Mouse (Mus musculus) hindbrain, embryonic 14.5 days (tissue): ENCODE data around the gene Mef2a. TPM values are rescaled to one million over a fixed set of nuclear protein-coding genes. Genes with fewer than 3 reads are reported as not detected.

ENCODE experiments used
- ATAC-seq: fragments of 200-750 bp; cut with Nextera tagmentation; 2 replicates; pipeline ENCODE4 v1.8.0; 2017; ENCODE audit warnings: moderate number of reproducible peaks, mild to moderate bottlenecking, moderate TSS enrichment, moderate library complexity; ENCODE audit not compliant: low FRiP score
- DNase-seq: peaks from one replicate; pipeline ENCODE4 v3.0.0-alpha.2; 2015; ENCODE audit warnings: low spot score
- H3K27ac ChIP-seq: fragments of 300-500 bp; sonication (generic); 2 replicates; pipeline ENCODE4 v1.5.1; 2014; ENCODE audit warnings: mild to moderate bottlenecking, moderate library complexity
- H3K27me3 ChIP-seq: fragments of 300-500 bp; sonication (generic); 2 replicates; pipeline ENCODE4 v1.6.1; 2014; ENCODE audit warnings: mild to moderate bottlenecking, low read length, mixed read lengths; ENCODE audit not compliant: control insufficient read depth, insufficient read depth
- H3K36me3 ChIP-seq: fragments of 300-500 bp; sonication (generic); replicated peaks from 2 replicates; pipeline ENCODE4 v1.6.1; 2014; ENCODE audit not compliant: control insufficient read depth, insufficient read depth
- H3K4me1 ChIP-seq: fragments of 300-500 bp; sonication (generic); replicated peaks from 2 replicates; pipeline ENCODE4 v1.6.1; 2014; ENCODE audit warnings: antibody characterized with exemption, low read length, mixed read lengths; ENCODE audit not compliant: control insufficient read depth, insufficient read depth
- H3K4me2 ChIP-seq: fragments of 300-500 bp; sonication (generic); replicated peaks from 2 replicates; pipeline ENCODE4 v1.6.1; 2014; ENCODE audit warnings: mild to moderate bottlenecking, moderate library complexity
- H3K4me3 ChIP-seq: fragments of 300-500 bp; sonication (generic); replicated peaks from 2 replicates; pipeline ENCODE4 v1.5.1; 2014; ENCODE audit warnings: mild to moderate bottlenecking, low read length
- H3K9ac ChIP-seq: fragments of 300-500 bp; sonication (generic); 2 replicates; pipeline ENCODE4 v1.6.1; 2014
- H3K9me3 ChIP-seq: fragments of 300-500 bp; sonication (generic); 2 replicates; pipeline ENCODE4 v1.6.1; 2016; ENCODE audit warnings: low read length; ENCODE audit not compliant: control insufficient read depth
- WGBS: fragments of 180-500 bp; shearing (Covaris S2); extraction: QIAGEN DNeasy Blood & Tissue Kit; methylation state at CpG from one replicate; pipeline ENCODE4 v1.1.7; 2014; 5-methylcytosine and 5-hydroxymethylcytosine counted together
- polyA plus RNA-seq: library from polyadenylated mRNA; unstranded; fragments of >200 nt; fragmentation: Nextera tagmentation; extraction: Ambion mirVana; gene quantifications from 2 replicates; pipeline ENCODE4 v1.2.1, GENCODE M21; 2014

Gene Mef2a
- 44.9 and 48.2 TPM in 2 replicates for polyA plus RNA-seq

DNA sequence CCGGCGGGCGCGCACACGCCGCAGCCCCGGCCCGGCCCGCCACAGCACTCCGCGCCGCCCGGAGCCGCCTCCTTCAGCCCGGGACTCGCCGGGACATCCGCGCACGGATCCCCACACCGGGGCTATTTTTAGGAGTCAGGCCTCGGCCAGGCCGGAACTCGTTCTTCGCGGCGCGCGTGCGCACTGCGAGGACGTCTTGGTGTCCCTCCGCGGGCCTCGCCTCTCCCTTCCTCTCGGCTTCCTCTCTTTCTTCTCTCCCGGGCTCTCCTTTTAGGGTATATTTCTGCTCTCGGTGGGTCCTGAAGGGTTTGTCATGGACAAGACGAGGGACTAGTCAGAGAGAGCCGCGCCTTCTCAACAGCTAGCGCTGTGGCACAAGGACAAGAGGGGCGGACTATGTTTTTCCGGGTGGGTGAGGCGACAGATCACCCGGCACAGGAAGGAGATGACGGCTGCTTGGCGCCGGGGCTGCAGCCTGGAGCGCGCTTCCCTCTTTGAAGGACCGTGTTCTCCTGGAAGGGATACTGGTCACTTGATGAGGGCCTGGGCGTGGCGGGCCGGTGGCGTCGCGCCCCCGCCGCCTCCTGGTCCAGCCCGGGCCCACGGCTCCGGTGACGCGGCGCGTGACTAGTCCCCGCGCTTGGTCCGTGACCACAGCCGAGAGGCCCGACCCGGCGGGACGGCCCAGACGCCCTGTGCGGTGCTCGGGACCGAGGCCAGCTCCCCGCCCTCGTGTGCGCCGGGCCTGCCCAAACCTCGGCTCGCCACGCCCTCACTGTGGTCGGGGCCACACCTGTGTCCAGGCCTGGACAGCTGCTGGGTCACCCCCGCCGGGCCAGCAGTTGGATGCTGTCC lies at the start of gene Mef2a:
Mef2a (minus strand) TSS at position 130 of the 855 bp plus-strand sequence.
- DNase-seq: peak; percentile 96
- under 1% methylated on average over 88 of the region's 89 CpGs for WGBS

DNA sequence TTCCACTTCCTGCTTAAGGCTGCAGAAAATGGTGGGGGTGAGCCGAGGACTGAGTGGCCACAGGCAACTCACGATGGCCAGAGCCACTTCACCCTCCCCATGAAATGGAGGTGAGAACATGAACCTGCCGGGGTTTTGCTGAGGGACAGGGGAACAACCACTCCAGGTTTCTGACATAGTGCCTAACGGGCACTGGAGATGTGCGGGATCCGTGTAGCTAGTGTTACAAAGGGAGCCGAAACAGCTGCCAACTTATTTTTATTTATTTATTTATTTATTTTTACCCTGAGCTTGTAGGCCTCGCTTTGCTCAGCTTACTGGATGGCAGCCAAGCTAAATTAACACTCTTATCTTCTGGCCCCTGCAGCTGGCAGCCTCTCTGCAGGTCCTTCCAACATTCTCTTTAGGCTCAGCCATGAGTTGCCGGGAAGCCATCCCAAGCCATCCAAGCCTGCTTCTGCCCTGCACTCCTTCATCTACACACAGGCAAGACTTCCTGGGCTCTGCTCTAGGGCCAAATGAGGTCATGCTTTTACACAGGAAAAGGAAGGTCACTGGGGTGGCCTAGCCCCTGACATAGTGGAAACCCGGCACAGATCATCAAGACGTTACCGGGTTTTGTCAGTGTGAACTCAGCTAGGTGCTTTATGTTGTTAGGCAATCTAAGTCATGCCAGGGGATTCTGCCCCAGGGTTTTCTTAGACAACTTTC lies 49.0 kb upstream of the Mef2a start:
- DNase-seq (peak; percentile 64), ATAC-seq (peak; percentile 51; the same call in 1 of the 2 replicates)
- H3K27me3 ChIP-seq: no peaks in the 10 kb centered on the region
- no peaks in the 10 kb centered on the region for H3K36me3 ChIP-seq
- 0 out of 2 replicates have a peak, but pooled peaks cover 4% of the 10 kb centered on the region for H3K4me1 ChIP-seq
- H3K27ac ChIP-seq: peak overlapping the region; percentile 62
- no peak overlapping the region for H3K9ac ChIP-seq
- no peak overlapping the region for H3K4me3 ChIP-seq
- H3K9me3 ChIP-seq: no peaks in the 10 kb centered on the region
- no peak overlapping the region for H3K4me2 ChIP-seq
- 60% methylated on average over 12 of the region's 12 CpGs for WGBS

More for the DNA sequence above, at the start of gene Mef2a:
- Histone ChIP-seq H3K27me3 (no peaks in the 10 kb centered on the region), H3K27ac (peak within 1 kb of the TSS; percentile 100), H3K4me3 (peak within 1 kb of the TSS; percentile 90), H3K4me1 (peaks cover 17% of the 10 kb centered on the region), H3K9me3 (no peaks in the 10 kb centered on the region), H3K36me3 (no peaks in the 10 kb centered on the region), H3K9ac (peak within 1 kb of the TSS; percentile 100), H3K4me2 (peak within 1 kb of the TSS; percentile 100)
- ATAC-seq: peak; percentile 92

DNA sequence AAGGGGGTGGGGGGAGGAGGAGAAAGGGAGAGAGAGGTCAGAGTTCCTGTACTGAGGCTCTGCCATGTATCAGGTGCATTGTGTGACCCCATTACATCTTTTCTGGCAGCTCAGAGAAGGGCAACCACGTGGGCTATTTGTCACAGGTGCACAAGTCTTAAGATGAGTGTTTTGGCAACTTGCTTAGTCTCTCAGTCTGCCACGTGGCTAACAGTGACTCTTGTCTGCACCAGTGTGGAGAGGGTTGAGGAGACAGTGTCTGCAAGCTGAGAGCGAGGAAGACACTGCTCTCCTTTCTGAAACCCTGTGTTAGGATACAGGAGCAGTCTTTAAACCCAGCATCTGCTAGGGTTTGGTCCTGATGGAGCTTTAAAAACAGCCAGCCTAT lies 48.4 kb upstream of the Mef2a start:
- Histone ChIP-seq H3K36me3 (no peaks in the 10 kb centered on the region), H3K4me1 (0 out of 2 replicates have a peak, but pooled peaks cover 4% of the 10 kb centered on the region), H3K9ac (no peak overlapping the region), H3K27ac (peak overlapping the region; percentile 62), H3K4me3 (no peak overlapping the region), H3K27me3 (no peaks in the 10 kb centered on the region), H3K4me2 (no peak overlapping the region), H3K9me3 (no peaks in the 10 kb centered on the region)
- ATAC-seq (peak; percentile 21; the same call in 1 of the 2 replicates), DNase-seq (no peak)
- 65% methylated on average over 3 of the region's 3 CpGs for WGBS

DNA sequence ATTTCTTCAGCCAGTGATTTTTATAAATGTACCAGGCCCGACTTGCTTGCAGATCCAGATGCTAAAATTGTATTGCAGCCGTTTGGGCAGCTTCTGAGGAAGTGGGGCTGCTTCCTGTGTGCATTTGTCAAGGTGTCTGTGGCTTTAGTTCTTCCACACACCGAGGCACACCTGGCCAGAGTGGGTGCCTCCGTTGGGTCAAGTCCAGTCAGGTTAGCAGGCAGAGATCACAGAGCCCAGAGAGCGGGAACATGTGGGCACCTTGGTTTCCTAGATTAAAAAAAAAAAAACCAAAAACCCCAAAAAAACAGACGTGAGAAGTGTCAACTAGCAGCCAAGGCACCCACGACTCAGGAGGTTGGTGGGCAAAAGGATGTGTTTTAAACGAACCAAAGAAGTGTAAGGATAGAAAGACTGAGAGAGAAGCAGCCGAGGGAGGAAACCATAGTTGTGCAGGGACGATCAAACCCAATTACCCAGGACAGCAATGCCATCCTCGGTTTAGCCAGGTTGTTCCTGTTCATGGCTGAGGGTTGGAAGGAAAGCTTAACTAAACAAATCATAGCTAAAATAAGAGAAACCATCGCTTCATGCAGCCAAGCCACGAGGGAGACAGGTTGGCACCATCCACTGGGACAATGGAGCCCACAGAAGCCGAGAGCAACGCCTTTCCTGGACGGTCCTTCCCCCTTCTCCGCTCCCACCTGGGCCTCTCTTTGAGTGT lies 47.1 kb upstream of the Mef2a start:
- H3K4me3 ChIP-seq: no peak overlapping the region
- ATAC-seq (no peak), DNase-seq (no peak)
- 88% methylated on average over 17 of the region's 17 CpGs for whole genome bisulfite sequencing
- H3K9me3 ChIP-seq: no peaks in the 10 kb centered on the region
- no peak overlapping the region for H3K27ac ChIP-seq
- no peak overlapping the region for H3K9ac ChIP-seq
- H3K27me3 ChIP-seq: no peaks in the 10 kb centered on the region
- H3K4me2 ChIP-seq: no peak overlapping the region
- no peaks in the 10 kb centered on the region for H3K36me3 ChIP-seq
- 0 out of 2 replicates have a peak, but pooled peaks cover 4% of the 10 kb centered on the region for H3K4me1 ChIP-seq

DNA sequence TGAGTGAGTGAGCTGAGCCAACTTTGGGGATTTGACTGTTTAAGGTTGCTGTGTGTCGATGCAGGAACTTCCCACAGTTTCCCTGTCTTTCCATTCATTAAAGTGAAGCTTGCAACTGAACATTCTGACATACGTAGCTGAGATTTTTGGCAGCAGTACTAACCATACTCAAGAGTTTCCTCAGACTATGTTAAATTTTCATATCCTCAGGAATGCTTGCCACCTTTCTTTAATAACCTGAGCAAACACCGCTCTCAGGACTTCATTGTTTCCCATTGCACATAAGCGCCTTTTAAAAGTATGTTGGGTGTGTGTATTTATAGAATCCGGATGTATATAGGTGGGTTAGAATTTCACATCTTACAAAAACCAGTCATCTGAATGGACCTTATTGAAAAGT lies 45.5 kb upstream of the Mef2a start:
- 0 out of 2 replicates have a peak, but pooled peaks cover 4% of the 10 kb centered on the region for H3K4me1 ChIP-seq
- no peaks in the 10 kb centered on the region for H3K9me3 ChIP-seq
- H3K27me3 ChIP-seq: no peaks in the 10 kb centered on the region
- 94% methylated on average over 5 of the region's 5 CpGs for WGBS
- no peak overlapping the region for H3K27ac ChIP-seq
- no peaks in the 10 kb centered on the region for H3K36me3 ChIP-seq
- ATAC-seq (no peak), DNase-seq (no peak)
- H3K9ac ChIP-seq: no peak overlapping the region
- no peak overlapping the region for H3K4me2 ChIP-seq
- no peak overlapping the region for H3K4me3 ChIP-seq

DNA sequence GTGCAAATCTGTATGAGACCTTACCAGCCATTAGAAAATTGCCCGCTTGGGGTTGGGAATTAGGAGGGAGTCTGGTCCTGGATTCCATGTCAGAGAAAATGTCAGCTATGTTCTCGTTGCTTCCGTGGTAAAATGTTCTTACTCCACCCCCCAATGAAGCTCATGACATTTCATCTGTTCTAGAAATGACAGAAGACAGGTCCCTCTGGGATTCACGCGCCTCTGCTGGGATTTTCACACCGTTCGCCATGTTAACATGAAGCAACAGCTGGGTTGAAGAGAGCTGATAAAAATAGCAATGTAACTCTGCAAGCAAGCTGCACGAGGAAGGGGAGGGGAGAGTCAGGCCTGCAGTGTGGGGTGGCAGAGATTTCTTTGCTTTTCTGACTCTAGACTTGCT lies 42.1 kb upstream of the Mef2a start:
- no peak overlapping the region for H3K4me3 ChIP-seq
- ATAC-seq: no peak
- no peaks in the 10 kb centered on the region for H3K27me3 ChIP-seq
- no peaks in the 10 kb centered on the region for H3K4me1 ChIP-seq
- H3K9ac ChIP-seq: no peak overlapping the region
- no peak overlapping the region for H3K4me2 ChIP-seq
- H3K27ac ChIP-seq: no peak overlapping the region
- H3K36me3 ChIP-seq: no peaks in the 10 kb centered on the region
- no peaks in the 10 kb centered on the region for H3K9me3 ChIP-seq
- DNase-seq: no peak
- 73% methylated on average over 8 of the region's 8 CpGs for WGBS

DNA sequence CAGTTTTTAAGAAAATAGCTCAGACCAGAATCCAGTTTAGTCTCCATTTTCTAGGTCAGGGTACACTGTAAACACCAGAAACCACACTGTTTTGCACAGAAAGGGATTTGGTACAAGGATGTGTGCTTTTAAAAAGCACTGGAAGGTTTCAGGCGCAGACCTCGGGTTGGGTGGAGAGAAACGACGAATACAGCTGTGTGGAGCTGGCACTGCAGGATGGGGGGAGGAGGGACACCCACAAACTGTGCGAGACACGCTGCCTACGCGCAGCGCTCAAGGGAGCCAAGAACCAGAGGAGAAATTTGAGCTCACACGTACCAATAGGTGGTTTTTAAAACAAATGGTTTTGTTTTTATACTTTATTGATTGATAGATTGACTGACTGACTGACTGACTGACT lies 40.0 kb upstream of the Mef2a start:
- Histone ChIP-seq H3K4me2 (no peak overlapping the region), H3K36me3 (no peaks in the 10 kb centered on the region), H3K4me3 (no peak overlapping the region), H3K27me3 (no peaks in the 10 kb centered on the region), H3K9ac (no peak overlapping the region), H3K4me1 (no peaks in the 10 kb centered on the region), H3K9me3 (no peaks in the 10 kb centered on the region), H3K27ac (no peak overlapping the region)
- 84% methylated on average over 10 of the region's 10 CpGs for WGBS
- no peak for DNase-seq
- no peak for ATAC-seq

GRCm38 (mm10) chr7:67407019-67407418 lies 34.4 kb upstream of the Mef2a start:
- H3K4me2 ChIP-seq: no peak overlapping the region
- H3K27ac ChIP-seq: no peak overlapping the region
- H3K4me1 ChIP-seq: no peaks in the 10 kb centered on the region
- no peak overlapping the region for H3K9ac ChIP-seq
- H3K36me3 ChIP-seq: no peaks in the 10 kb centered on the region
- no peaks in the 10 kb centered on the region for H3K27me3 ChIP-seq
- DNase-seq (no peak), ATAC-seq (no peak)
- H3K4me3 ChIP-seq: no peak overlapping the region
- 95% methylated on average over 2 of the region's 2 CpGs for WGBS
- 0 out of 2 replicates have a peak, but pooled peaks cover 3% of the 10 kb centered on the region for H3K9me3 ChIP-seq

GRCm38 (mm10) chr7:67404176-67404575 lies 31.5 kb upstream of the Mef2a start:
- 70% methylated on average over 2 of the region's 2 CpGs for WGBS
- no peak overlapping the region for H3K27ac ChIP-seq
- H3K4me1 ChIP-seq: no peaks in the 10 kb centered on the region
- H3K4me2 ChIP-seq: no peak overlapping the region
- H3K9me3 ChIP-seq: 0 out of 2 replicates have a peak, but pooled peaks cover 3% of the 10 kb centered on the region
- no peak overlapping the region for H3K4me3 ChIP-seq
- no peaks in the 10 kb centered on the region for H3K27me3 ChIP-seq
- no peak overlapping the region for H3K9ac ChIP-seq
- DNase-seq (no peak), ATAC-seq (no peak)
- no peaks in the 10 kb centered on the region for H3K36me3 ChIP-seq
